Mouse (Mus musculus): ENCODE measurements around the gene Sipa1. TPM values are rescaled to one million over a fixed set of nuclear protein-coding genes. Genes with fewer than 3 reads are reported as not detected.

Sipa1 gene
- total RNA-seq, 1 experiment from 2014 or later, result 56.4 TPM

DNA sequence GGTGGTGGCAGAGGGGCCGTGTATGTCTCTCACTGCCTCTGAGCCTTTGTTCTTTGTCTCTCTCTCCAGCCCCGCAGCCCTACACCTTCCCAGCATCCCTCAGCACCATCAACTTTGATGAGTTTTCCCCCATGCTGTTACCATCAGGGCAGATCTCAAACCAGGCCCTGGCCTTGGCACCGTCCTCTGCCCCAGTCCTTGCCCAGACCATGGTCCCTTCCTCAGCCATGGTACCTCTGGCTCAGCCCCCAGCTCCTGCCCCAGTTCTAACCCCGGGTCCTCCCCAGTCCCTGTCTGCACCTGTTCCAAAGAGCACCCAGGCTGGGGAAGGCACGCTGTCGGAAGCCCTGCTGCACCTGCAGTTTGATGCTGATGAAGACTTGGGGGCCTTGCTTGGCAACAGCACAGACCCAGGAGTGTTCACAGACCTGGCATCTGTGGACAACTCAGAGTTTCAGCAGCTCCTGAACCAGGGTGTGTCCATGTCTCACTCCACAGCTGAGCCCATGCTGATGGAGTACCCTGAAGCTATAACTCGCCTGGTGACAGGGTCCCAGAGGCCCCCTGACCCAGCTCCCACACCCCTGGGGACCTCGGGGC is 16.7 kb downstream of the Sipa1 start:
- no peak for DNase-seq

GRCm38 (mm10) chr19:5645280-5645679 is 18.2 kb downstream of the Sipa1 start:
- no peak for DNase-seq

GRCm38 (mm10) chr19:5641641-5642040 is 21.9 kb downstream of the Sipa1 start:
- no peak for DNase-seq

DNA sequence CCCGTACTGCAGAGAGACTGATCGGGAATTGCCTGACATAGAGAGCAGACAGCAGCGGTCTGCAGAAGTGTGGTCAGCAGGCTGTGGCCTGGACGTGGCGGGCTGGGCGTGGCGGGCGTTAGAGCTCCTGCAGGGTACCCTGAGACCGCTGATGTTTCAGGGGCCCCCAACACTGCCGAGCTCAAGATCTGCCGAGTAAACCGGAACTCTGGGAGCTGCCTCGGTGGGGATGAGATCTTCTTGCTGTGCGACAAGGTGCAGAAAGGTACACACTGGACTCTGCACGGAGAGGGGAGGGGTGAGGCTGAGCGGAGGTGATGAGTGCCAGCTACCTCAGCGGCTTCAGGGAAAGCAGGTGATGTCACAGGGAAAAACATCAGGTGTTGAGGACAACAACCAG is 22.5 kb downstream of the Sipa1 start:
- DNase-seq, result no peak

- DNase-seq, result no peak
These were observed 23.2 kb downstream of the Sipa1 start for GRCm38 (mm10) chr19:5640339-5640738.

- no peak for DNase-seq
These were observed 25.0 kb downstream of the Sipa1 start for GRCm38 (mm10) chr19:5638416-5639005.

DNA sequence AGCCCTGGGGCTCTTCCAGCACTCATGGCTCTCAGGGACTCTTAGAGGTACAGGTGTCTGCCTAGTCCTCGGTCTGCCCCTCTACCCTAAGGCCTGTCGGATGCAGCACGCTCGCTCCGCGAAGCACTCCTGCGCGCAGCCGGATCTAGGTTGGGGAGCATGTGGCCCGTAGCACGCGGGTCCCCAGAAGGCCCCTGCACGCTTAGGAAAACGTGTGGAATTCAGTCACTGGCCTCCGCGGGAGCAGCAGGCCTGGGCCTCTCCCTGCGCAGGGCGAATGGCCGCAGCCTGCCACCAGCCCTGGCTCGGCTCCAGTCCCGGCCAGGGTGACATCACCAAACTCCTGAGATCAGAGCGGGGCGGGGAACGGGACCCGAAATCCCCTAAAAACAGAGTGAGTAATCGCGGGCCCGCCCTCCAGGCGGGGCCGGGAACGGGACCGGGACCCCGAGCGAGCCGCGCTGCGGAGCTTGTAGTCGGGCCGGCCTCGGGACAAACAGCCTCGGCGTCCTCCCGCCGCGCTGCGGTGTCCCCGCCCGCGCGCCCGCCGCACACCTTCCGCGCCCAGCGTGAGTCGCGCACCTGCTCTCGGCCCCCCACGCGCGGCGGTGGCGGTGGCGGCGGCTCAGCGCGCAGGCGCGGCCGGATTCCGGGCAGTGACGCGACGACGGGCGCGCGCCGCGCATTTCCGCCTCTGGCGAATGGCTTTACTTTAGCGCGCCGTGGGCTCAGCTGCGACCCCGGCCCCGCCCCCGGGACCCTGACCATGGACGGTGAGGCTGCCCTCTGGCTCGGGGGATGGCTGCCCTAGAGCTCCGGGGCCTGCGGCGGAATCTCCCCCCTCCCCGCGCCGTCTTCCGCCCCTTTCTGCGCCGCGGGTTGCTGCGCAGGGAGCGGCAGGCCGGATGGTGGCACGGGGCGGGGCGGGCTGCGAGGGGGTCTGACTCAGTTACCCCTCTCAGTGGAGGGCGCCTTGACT is 26.1 kb downstream of the Sipa1 start, which contains the start of gene Rela:
Gene Rela (plus strand): TSS at position 415 of the 979 bp plus-strand sequence.
- peak; percentile 96 for DNase-seq

DNA sequence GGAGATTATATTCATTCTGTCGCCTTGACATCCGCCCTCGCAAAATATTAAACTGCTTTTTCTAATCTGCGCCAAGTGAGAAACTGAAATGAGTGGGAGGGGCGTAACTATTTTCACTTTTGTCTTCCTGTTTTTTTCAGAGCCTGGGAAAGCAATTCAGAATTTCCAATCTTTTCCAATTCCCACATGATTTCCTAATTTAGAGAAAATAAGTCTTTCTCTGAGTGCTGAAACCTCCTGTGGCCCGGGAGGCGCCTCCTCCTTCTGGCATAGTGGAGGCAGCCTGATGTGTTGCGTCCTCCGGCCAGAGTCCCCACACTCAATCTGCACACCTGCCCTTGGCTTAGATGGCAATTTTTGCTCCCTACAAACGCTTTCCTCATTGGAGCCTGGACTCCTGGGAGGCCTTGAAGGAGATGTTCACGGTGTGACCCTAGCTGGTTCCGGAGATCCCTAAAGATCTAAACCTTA is 26.9 kb downstream of the Sipa1 start:
- no peak for DNase-seq

DNA sequence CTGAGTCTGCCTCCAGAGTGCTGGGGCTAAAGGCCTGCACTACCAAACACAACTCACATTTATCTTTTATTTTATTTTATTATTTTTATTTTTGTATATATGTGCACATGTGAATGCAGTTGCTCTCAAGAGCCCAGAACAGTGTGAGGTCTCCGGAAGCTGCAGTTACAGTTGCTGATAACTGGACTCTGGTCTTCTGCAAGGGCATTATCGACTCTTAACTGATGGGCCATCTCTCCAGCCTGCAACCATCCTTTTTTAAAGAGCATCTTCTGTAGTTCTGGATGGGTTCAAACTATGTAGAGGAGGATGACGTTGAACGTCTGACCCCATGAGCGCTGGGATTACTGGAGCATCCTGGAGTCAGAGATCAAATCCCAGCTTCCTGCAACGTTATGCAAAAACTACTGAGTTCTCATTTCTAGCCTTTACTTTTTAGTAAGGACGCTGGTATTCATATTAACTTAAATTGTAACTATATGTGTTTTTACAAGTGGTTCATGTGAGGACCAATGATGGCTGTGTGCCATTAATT is 27.4 kb downstream of the Sipa1 start:
- no peak for DNase-seq

- no peak for DNase-seq
These were observed 31.4 kb downstream of the Sipa1 start for GRCm38 (mm10) chr19:5632120-5632519.

- DNase-seq, result no peak
These were observed 33.6 kb downstream of the Sipa1 start for GRCm38 (mm10) chr19:5629907-5630306.

DNA sequence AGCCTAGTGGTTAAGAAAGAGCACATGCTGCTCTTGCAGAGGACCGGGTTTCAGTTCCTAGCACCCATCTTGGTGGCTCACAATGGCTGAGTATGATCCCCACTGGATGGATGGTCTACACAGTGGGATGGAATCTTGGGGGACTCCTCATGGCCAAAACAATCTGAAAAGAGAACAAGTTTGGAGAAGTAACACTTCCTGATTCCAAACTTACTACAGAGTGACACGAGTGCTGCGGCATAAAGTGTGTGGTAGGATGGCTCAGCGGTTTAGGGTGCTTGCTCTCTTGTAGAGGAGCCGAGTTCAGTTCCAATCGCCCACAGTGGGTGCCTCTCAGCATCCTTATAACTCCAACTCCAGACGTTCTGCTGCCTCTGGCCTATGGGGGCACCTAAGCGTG is 38.2 kb downstream of the Sipa1 start:
- no peak for DNase-seq

DNA sequence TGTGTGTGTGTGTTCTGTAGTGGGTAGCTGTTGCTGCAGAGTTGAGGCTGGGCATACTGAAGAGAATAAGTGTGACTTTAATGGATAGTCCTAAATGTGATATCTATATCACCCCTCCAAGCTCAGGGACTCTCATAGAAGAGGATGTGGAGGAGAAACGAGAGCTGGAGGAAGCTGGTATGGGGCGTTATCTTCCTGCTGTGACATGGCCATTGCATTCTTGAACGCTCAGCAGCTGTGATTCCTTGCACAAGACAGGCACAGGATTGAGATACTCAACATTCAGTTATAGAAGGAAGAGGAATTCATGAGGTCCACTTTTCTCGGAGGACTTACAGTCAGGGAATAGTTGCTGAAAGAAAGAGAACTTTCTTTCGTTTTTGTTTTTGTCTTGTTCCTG is 41.6 kb downstream of the Sipa1 start:
- DNase-seq, result no peak

DNA sequence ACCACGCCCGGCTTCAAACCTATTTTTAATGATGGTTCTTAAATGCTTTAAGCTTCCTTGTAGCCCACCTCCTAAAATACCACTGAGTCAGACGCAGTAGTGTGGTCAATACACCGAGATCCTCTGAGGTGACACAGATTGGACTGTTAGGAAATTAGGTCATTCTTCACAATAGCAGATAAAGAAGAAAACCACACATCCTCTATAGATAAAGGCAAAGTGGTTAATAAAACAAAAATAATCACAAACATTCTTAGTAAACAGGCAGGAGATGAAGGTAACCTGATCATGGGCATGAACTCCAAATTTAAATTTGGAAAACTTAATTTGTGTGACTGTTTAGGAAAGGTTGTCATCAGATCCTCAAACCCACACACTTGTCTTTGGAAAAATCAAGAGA is 43.5 kb downstream of the Sipa1 start:
- no peak for DNase-seq

DNA sequence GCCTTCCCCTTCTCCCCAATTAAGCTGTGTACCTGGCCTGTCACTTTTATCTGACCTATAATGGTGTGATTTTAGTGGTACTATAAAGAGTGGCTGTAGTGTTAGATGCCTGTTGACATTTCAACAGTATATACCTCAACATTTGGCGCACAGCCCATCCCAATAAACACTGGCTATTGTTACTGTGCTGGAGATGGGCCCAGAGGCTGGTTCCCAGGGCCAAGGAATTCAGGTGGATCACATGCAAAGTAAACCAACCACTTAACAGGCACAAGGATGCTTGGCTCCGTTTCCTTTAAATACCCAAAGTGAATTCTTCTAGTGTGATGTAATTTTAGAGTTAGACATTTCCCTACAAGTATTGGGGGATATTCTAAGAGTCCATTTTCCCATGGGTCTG is 48.6 kb downstream of the Sipa1 start:
- no peak for DNase-seq

GRCm38 (mm10) chr19:5612762-5613411 is 50.6 kb downstream of the Sipa1 start:
- DNase-seq, result no peak

- no peak for DNase-seq
These were observed 51.5 kb downstream of the Sipa1 start for GRCm38 (mm10) chr19:5611973-5612372.

DNA sequence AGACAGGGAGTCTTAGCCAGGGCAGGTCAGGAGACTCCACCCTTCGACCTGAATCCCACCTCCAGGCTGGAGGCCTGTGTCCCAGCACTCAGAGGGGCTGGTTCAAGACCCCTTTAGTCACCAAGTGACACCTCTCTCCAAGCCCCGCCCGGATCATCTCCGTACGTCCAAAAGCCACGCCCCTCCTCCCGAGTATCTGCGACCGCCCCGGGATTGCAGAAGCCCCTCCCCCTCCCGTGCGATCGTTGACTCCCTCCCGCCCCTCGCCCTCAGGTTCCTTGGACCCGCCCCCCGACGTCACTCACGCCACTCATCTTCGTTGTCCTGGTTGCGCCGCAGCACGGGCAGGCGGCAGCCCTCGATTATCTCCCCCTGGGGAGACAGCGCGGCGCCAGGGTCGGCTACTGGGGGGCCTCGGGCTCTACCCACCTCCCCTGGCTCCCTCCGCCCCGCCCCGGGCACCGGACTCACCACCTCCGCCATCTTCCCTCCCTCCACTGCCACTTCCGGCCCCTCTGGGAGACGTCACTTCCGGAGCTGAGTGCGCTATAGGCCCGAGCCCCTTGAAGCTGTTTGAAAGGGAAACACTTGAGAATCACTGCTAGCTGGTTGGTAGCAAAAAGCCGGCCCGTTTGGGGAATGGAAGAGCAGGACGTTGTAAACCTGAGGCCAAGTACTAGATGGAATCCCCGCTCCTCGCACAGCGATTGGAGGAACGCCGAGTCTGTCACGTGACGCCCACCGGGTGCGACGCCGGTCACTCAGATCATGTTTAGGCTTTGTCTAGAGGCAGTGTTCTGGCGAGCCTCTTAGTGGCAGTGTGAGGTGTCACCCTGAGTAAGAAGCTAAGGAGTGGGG is 53.7 kb downstream of the Sipa1 start, which contains the start of gene Kat5:
Gene Kat5 (minus strand): TSS at position 691 of the 858 bp plus-strand sequence.
- DNase-seq, result peak; percentile 94

- no peak for DNase-seq
These were observed 54.3 kb downstream of the Sipa1 start for GRCm38 (mm10) chr19:5609171-5609546.

DNA sequence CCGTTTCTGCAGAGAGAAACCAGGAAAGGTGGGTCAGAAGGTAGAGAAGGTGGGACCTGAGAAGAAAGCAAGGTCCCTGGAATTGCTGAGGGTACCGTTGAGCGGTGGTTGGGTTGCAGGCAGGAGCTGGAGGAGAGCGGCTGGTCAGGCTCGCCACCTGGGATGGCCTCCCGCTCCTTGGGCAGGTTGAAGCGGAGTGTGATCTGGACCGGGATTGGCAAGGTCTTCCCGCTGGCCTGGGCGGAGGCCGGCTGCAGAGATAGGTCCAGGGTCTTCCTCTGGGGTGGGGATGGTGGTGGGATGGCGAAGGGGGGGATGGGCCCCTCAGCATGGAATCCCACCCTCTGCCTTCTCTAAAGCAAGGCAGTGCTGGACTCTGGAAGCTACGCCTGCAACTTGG is 54.8 kb downstream of the Sipa1 start:
- no peak for DNase-seq
